Mouse (Mus musculus): Measurements from ENCODE around the gene Hoxb1. TPM values are rescaled to one million over a fixed set of nuclear protein-coding genes. Genes with fewer than 3 reads are reported as not detected.

Gene Hoxb1
- total RNA-seq, 4 experiments from 2014 or later: not detected

- DNase-seq (ENCODE audit: low spot score): no peak
Observed at GRCm38 (mm10) chr11:96350341-96350624, 15.3 kb upstream of the Hoxb1 start, which contains the start of gene Hoxb2. Gene Hoxb2, plus strand, starts transcription at chr11:96350525.

- DNase-seq (ENCODE audit: low spot score): no peak
Observed at GRCm38 (mm10) chr11:96350791-96351190, 14.8 kb upstream of the Hoxb1 start.

GRCm38 (mm10) chr11:96351312-96351711, 14.2 kb upstream of the Hoxb1 start:
- DNase-seq (ENCODE audit: low spot score): no peak

- no peak for DNase-seq (ENCODE audit: low spot score)
Observed at GRCm38 (mm10) chr11:96351831-96352230, 13.7 kb upstream of the Hoxb1 start.

GRCm38 (mm10) chr11:96352691-96353521, 12.6 kb upstream of the Hoxb1 start:
- peak; percentile 16 for DNase-seq (ENCODE audit: low spot score)

- no peak for DNase-seq (ENCODE audit: low spot score)
Observed at GRCm38 (mm10) chr11:96353522-96353841, 12.1 kb upstream of the Hoxb1 start.

GRCm38 (mm10) chr11:96353939-96354338, 11.6 kb upstream of the Hoxb1 start:
- DNase-seq (ENCODE audit: low spot score): no peak

GRCm38 (mm10) chr11:96354376-96354775, 11.2 kb upstream of the Hoxb1 start:
- no peak for DNase-seq (ENCODE audit: low spot score)

GRCm38 (mm10) chr11:96354801-96355311, 10.7 kb upstream of the Hoxb1 start:
- DNase-seq (ENCODE audit: low spot score): no peak

GRCm38 (mm10) chr11:96363807-96364206, 1.7 kb upstream of the Hoxb1 start:
- DNase-seq (ENCODE audit: low spot score): no peak

GRCm38 (mm10) chr11:96366092-96367041, 815 bp downstream of the Hoxb1 start:
- no peak for DNase-seq (ENCODE audit: low spot score)

GRCm38 (mm10) chr11:96367141-96367540, 1.6 kb downstream of the Hoxb1 start:
- no peak for DNase-seq (ENCODE audit: low spot score)

GRCm38 (mm10) chr11:96368686-96369085, 3.1 kb downstream of the Hoxb1 start:
- DNase-seq (ENCODE audit: low spot score): no peak

- DNase-seq (ENCODE audit: low spot score): no peak
Observed at GRCm38 (mm10) chr11:96369140-96369539, 3.6 kb downstream of the Hoxb1 start.

GRCm38 (mm10) chr11:96371726-96372125, 6.2 kb downstream of the Hoxb1 start:
- no peak for DNase-seq (ENCODE audit: low spot score)

GRCm38 (mm10) chr11:96372519-96372918, 7.0 kb downstream of the Hoxb1 start:
- DNase-seq (ENCODE audit: low spot score): no peak

GRCm38 (mm10) chr11:96374810-96375209, 9.3 kb downstream of the Hoxb1 start:
- no peak for DNase-seq (ENCODE audit: low spot score)

- no peak for DNase-seq (ENCODE audit: low spot score)
Observed at GRCm38 (mm10) chr11:96383381-96383780, 17.8 kb downstream of the Hoxb1 start.

GRCm38 (mm10) chr11:96387635-96388034, 22.1 kb downstream of the Hoxb1 start:
- DNase-seq (ENCODE audit: low spot score): no peak

GRCm38 (mm10) chr11:96396772-96397626, 31.4 kb downstream of the Hoxb1 start:
- DNase-seq (ENCODE audit: low spot score): no peak

GRCm38 (mm10) chr11:96397806-96398335, 32.3 kb downstream of the Hoxb1 start:
- no peak for DNase-seq (ENCODE audit: low spot score)

Data from heart, adult 8-10 months (tissue).